Mouse (Mus musculus) spleen, postnatal 36 days (tissue): Measurements from ENCODE around the gene Adcy4.

Source experiments
- DNase-seq, 2 experiments: peaks; one replicate each; pipeline ENCODE4 v3.0.0; 2022; ENCODE audit warnings: low spot score in 2 of 2, mixed read lengths in 1 of 2

The Adcy4 gene

DNA sequence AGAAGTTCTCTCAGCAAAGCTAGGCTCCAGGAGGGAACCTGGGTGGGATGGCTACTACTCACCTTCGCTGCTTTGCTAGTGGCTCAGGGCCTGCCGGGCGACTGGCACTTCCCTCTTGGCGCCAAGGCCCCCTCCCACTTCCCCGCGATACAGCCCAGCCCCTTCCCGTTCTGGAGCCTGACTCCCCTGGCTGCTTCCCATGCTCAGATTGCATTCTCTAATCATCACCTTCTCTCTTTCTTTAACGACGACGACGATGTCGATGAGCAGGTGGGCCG lies at the start of gene Adcy4:
Gene Adcy4, minus strand, starts transcription at position 138 of the 278 bp plus-strand sequence.
- no peak for DNase-seq

GRCm38 (mm10) chr14:55833126-55833525 lies 49.2 kb upstream of the Adcy4 start:
- DNase-seq: no peak

GRCm38 (mm10) chr14:55830331-55830730 lies 46.4 kb upstream of the Adcy4 start:
- DNase-seq: no peak

DNA sequence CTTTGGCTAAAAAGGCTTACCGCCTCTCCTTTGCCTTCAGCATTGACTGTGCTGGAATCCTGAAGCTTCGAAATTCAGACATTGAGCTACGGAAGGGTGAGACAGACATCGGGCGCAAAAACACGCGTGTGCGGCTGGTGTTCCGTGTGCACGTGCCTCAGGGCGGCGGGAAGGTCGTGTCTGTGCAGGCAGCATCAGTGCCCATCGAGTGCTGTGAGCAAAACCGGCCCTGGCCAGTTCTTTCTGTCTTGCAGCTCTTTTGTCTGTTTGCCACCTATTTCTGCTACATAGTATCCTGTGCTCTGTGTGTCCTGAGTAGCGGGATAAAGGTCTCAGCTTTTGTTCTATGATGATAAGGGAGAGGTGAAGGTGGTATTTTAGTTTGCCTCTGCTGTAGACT lies 46.0 kb upstream of the Adcy4 start:
- DNase-seq: no peak

- no peak for DNase-seq
Measured at GRCm38 (mm10) chr14:55828716-55829263, 44.9 kb upstream of the Adcy4 start.

DNA sequence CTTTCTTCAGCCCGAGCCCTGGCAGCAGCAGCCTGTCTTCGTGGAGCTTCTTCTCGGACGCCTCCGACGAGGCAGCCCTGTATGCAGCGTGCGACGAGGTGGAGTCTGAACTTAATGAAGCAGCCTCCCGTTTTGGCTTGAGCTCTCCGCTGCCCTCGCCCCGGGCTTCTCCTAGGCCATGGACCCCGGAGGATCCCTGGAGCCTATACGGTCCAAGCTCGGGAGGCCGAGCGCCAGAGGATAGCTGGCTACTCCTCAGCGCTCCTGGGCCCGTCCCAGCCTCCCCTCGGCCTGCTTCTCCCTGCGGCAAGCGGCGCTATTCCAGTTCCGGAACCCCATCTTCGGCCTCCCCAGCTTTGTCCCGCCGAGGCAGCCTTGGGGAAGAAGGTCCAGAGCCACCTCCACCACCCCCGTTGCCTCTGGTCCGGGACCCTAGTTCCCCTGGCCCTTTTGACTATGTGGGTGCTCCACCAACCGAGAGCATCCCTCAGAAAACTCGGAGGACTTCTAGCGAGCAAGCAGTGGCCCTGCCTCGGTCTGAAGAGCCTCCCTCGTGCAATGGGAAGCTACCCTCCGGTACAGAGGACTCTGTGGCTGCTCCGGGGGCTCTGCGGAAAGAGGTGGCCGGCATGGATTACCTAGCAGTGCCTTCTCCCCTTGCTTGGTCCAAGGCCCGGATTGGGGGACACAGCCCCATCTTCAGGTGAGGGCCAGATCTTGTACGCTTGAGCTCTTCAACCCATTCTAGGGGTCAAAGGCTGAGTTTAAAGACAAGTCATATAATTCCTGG lies 42.9 kb upstream of the Adcy4 start:
- no peak for DNase-seq

DNA sequence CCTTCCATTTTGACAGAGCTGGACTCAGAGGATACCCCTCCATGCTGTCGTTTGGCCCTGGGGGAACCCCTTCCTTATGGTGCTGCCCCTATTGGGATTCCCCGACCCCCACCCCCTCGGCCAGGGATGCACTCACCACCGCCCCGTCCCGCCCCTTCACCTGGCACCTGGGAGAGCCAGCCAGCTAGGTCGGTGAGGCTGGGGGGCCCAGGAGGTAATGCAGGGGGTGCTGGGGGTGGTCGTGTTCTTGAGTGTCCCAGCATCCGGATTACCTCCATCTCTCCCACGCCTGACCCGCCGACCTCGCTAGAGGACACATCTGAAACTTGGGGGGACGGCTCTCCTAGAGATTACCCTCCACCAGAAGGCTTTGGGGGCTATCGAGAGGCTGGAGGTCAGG lies 42.2 kb upstream of the Adcy4 start:
- no peak for DNase-seq

DNA sequence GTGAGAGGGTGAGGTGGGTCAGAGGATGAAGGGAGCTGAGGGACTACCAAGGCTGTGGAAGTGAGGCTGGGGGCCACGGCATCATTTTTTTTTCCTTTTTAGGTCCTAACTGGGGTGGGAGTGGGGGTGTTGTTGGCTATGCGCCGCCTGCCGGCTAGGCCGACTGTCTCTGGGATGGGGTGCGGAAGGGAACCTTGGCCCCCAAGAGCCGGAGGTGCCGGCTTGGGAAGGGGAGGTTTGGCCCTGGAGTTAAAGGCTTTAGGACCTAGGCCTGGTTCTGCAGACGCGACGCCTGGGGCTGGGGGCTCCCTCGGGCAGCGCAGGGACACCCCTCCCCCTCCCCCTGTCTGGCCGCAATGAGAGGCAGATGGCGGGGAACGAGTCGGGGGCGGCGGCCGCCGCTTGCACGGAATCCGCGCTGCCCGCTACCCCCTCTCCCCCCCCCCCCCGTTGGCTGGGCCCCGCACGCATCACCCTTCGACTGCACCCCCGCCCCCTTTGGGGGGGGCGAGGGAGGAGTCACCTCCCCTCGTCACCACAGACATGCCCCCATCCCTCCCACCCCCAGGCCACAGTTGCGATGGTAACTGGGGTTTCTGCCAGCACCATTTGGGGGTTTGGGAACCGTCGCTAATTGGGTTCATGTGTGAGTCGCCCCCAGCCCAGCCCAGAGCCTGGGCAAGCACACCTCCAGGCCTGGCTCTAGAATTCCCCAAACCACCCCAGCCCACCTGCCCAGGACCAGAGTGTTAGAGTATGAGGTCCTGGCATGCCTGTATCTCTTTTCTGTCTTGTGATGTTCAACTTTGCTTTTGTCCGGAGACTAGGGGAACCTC lies 41.5 kb upstream of the Adcy4 start:
- no peak for DNase-seq

GRCm38 (mm10) chr14:55824481-55825215 lies 40.8 kb upstream of the Adcy4 start:
- DNase-seq: peak in 1 of 2 experiments; percentile 0

DNA sequence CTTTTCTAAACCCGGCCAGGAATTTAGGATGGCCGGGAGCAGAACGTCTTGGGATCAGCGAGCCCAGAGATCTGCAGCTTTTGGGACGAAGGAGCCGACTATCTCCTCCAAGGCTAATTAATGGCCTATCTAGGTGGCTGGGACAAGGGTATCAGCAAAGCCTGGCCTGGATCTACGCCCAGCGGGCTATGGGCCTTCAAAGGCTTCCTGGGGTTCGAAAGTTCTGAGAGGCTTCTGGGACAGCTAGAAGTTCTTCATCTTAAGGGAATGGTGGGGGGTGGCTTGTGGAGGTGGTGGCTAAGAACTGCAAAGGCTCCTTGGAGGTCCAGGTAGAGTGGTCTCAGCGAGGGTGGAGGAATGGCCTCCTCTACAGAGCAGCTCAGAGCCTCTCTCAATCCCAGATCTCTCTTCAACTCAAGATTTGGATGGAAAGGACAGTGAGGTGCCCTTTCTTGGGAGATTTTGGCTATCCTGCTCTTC lies 40.1 kb upstream of the Adcy4 start:
- DNase-seq: peak in 1 of 2 experiments; percentile 0

DNA sequence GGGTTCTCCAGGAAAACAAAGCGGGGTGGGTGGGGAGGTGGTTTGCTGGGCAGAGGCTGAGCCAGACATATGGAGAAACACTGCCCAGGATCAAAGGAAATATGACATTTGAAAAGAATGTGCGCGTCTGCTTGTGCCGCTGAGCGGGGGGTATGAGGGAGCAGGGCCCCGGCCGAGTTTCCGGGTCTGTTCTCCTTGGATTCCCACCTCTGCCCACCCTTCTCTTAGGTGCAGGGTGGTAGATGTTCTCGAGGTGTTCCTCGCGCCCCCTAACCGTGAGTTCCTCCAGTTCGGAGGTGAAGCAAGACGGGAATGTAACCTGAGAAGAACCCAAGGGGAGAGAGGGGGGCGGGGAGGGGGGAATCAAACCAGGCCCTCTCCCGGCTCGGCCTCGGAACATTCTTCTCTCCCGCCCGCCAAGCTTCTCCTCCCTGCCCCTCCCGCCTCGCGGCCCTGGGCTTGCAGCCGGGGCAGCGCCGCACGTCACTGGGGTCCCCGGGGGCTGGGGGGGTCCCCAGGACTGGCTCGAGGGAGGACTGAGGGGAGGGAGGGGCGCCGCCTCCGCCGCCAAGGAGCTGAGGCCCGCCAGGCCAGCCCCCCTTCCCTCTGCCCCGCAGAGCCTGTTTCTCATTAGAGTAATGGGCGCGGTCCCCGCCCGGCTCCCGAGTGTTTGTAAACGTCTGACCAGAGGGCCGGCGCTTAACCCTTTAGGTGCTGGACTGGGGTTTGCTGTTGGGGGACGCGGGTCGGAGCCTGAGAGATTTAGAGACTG lies 39.3 kb upstream of the Adcy4 start, which contains the start of gene Nfatc4:
Gene Nfatc4, plus strand, starts transcription at position 154 of the 772 bp plus-strand sequence.
- DNase-seq: peak in 1 of 2 experiments; percentile 14

- peak; percentile 67 to 70 for DNase-seq
Measured at GRCm38 (mm10) chr14:55822435-55822990, 38.6 kb upstream of the Adcy4 start.

DNA sequence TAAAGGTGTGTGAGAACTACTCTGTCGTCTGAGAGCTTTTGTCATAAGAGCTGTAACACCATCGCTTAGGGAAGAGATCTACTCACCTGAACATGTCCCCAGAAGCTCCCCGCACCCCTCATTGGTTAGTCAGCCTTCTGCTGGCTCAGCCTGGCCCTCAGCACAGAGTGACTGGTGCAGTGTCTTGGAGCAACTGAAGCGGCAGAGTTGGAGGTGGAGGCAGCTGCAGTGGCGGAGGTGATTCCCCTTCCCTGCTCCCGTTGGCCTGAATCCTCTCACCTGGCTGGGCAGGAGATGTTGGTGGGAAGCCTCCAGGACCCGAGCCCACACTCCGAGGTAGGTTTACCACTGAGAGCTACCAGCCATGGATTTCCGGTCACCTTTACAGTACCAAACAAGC lies 36.7 kb upstream of the Adcy4 start:
- DNase-seq: no peak

- DNase-seq: peak in 1 of 2 experiments; percentile 0
Measured at GRCm38 (mm10) chr14:55819845-55820405, 36.0 kb upstream of the Adcy4 start.

GRCm38 (mm10) chr14:55815310-55815751 lies 31.4 kb upstream of the Adcy4 start:
- DNase-seq: no peak

DNA sequence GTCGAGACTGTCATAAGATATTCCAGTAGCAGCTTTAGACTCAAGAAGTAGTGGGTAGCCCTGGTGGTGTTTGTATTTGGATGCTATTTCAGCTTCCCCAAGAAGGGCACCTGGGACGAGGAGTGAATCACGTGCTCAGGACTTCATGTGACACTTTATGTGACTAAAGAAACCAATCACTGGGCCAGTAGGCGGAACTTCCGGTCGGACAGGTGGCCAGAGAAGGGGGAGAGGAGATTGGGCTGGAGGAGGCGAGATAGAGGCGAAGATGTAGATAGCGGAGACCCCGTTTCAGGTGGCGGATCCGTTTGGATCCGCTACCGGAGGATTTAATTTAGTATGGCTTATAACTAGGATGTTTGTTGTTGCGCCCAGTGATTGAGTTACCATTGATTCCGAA lies 31.0 kb upstream of the Adcy4 start:
- peak; percentile 40 to 60 for DNase-seq

GRCm38 (mm10) chr14:55795380-55796163 lies 11.7 kb upstream of the Adcy4 start:
- DNase-seq: peak in 1 of 2 experiments; percentile 1

DNA sequence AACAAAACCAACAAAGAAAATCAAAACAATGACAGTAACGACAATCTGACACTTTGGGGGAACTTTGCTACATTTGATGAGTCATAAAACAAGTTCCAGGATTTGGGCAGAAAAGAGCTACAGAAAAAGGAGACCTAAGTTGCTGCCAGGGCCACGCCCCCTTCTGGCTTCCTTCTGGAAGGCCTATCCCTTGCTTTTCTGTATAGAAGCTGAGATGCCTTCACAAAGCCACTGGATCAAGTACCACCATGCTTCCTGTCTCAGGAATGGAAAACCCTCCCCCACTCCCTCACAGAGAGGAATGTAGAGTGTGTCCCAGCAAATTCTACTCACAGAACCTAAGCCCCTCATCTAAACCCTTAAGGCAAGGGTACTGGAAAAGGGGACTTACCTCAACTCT lies 10.1 kb upstream of the Adcy4 start:
- no peak for DNase-seq

GRCm38 (mm10) chr14:55793461-55793860 lies 9.6 kb upstream of the Adcy4 start:
- DNase-seq: no peak
